Mouse (Mus musculus) ES-E14 (cell line): ENCODE measurements around the gene Ptprn2.

Experiments used
- CHD2 ChIP-seq: IDR thresholded peaks from 2 replicates; pipeline ENCODE4 v1.6.1; 2014; ENCODE audit warnings: mild to moderate bottlenecking, low read depth, low read length, inconsistent platforms
- HCFC1 ChIP-seq: IDR thresholded peaks from 2 replicates; pipeline ENCODE4 v1.6.1; 2012; ENCODE audit warnings: low read length, inconsistent platforms, borderline replicate concordance; ENCODE audit not compliant: insufficient read depth
- MAFK ChIP-seq: IDR thresholded peaks from 2 replicates; pipeline ENCODE4 v1.6.1; 2014; ENCODE audit warnings: mild to moderate bottlenecking, low read depth, low read length, inconsistent platforms; ENCODE audit not compliant: insufficient read depth
- ZC3H11A ChIP-seq: IDR thresholded peaks from 2 replicates; pipeline ENCODE4 v1.6.1; 2012; ENCODE audit warnings: low read depth, mild to moderate bottlenecking, inconsistent platforms, low read length, borderline replicate concordance

DNA sequence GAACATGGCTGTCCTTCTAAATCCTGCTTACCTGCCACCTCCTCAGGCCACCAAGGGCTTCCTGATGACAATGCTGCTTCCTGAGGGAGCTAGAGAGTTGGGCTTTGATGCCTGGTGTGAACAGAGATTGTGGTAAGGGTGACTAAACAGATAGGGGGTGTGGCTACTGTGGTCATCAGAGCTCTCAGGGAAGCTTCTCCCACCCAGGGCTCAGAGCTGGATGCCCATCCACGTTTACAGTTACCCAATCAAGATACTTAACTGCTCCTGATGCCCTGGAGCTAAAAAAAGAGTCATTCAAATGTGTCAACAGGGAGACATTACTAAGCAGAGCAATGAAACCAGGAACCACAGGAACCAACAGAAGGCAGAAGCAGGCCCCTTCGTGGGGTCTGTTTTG is 532.4 kb downstream of the Ptprn2 start:
- TF ChIP-seq MAFK = no peak
- TF ChIP-seq CHD2 = no peak
- TF ChIP-seq ZC3H11A = no peak
- no peak for TF ChIP-seq HCFC1
